Comparison of ENCODE assay signal across 11 mouse cellular contexts in genomic region chr12:105562056-105562820, GRCm38 (mm10). TPM values are rescaled to one million over a fixed set of nuclear protein-coding genes. Genes with fewer than 3 reads are reported as not detected.
DNase-seq lines count a peak whose midpoint lies in the region; ATAC-seq and TF ChIP-seq lines count a peak whose summit lies in the region.
"Had no signal": no experiment of that assay in that cellular context is flagged by ENCODE, and none has a peak within 500 bp of the region (broad histone marks: within the 10 kb centered on the region; RNA-seq: fewer than 3 reads in every experiment).

No protein-coding gene starts in this region.

- H3K36me3 ChIP-seq in forebrain, embryonic 16.5 days (ENCODE audit: control insufficient read depth, insufficient read depth) = no peaks in the 10 kb centered on the region
- no peaks in the 10 kb centered on the region for H3K36me3 ChIP-seq in intestine, embryonic 14.5 days (ENCODE audit: control insufficient read depth, insufficient read depth, low read length)
- no peaks in the 10 kb centered on the region for H3K36me3 ChIP-seq in neural tube, embryonic 15.5 days

- peaks cover 24% of the 10 kb centered on the region for H3K27me3 ChIP-seq in forebrain, embryonic 16.5 days (replicated peaks; ENCODE audit: control insufficient read depth, insufficient read depth, low read length)
- peaks cover 16% of the 10 kb centered on the region; the same call in 1 of the 2 replicates for H3K27me3 ChIP-seq in intestine, embryonic 14.5 days (replicated peaks; ENCODE audit: control insufficient read depth, insufficient read depth, low read length)
- H3K27me3 ChIP-seq in neural tube, embryonic 15.5 days (replicated peaks) = peaks cover 35% of the 10 kb centered on the region

- H3K9me3 ChIP-seq in forebrain, embryonic 16.5 days (ENCODE audit: control insufficient read depth, low read length) = peaks cover 4% of the 10 kb centered on the region; the same call in 1 of the 2 replicates
- no peaks in the 10 kb centered on the region for H3K9me3 ChIP-seq in intestine, embryonic 14.5 days (ENCODE audit: control insufficient read depth, low read length)
- no peaks in the 10 kb centered on the region for H3K9me3 ChIP-seq in neural tube, embryonic 15.5 days (replicated peaks)

- WGBS in forebrain, embryonic 16.5 days = 43% methylated on average over 8 of the region's 8 CpGs
- 32% methylated on average over 8 of the region's 8 CpGs for WGBS in intestine, embryonic 14.5 days
- 39% methylated on average over 8 of the region's 8 CpGs for WGBS in neural tube, embryonic 15.5 days

- peak overlapping the region; percentile 60 for H3K4me2 ChIP-seq in forebrain, embryonic 16.5 days (ENCODE audit: low read length)
- H3K4me2 ChIP-seq in intestine, embryonic 14.5 days (ENCODE audit: low read length) = peak overlapping the region; percentile 61
- peak overlapping the region; percentile 68 for H3K4me2 ChIP-seq in neural tube, embryonic 15.5 days

- H3K27ac ChIP-seq in layer of hippocampus, adult 2 months = no peak overlapping the region
- no peak overlapping the region for H3K27ac ChIP-seq in forebrain, embryonic 16.5 days (ENCODE audit: low read length)
- H3K27ac ChIP-seq in intestine, embryonic 14.5 days (ENCODE audit: low read depth) = no peak overlapping the region
- H3K27ac ChIP-seq in neural tube, embryonic 15.5 days (replicated peaks) = no peak overlapping the region

- no peak for TF ChIP-seq CTCF in layer of hippocampus, adult 2 months (conservative IDR thresholded peaks at IDR 0.05)

- H3K4me1 ChIP-seq in forebrain, embryonic 16.5 days (replicated peaks; ENCODE audit: control insufficient read depth, insufficient read depth, low read length) = peaks cover 18% of the 10 kb centered on the region
- peaks cover 12% of the 10 kb centered on the region for H3K4me1 ChIP-seq in intestine, embryonic 14.5 days (replicated peaks; ENCODE audit: control insufficient read depth, insufficient read depth, low read length)
- peaks cover 27% of the 10 kb centered on the region for H3K4me1 ChIP-seq in neural tube, embryonic 15.5 days

- ATAC-seq in forebrain, embryonic 16.5 days = no peak
- ATAC-seq in intestine, embryonic 14.5 days (replicated peaks; ENCODE audit: low FRiP score, low TSS enrichment, low read depth) = no peak
- no peak for ATAC-seq in neural tube, embryonic 15.5 days (ENCODE audit: low FRiP score)

- peak overlapping the region; percentile 29; the same call in 1 of the 2 replicates for H3K4me3 ChIP-seq in layer of hippocampus, adult 2 months
- H3K4me3 ChIP-seq in forebrain, embryonic 16.5 days (replicated peaks; ENCODE audit: low read length) = no peak overlapping the region; the same call in 1 of the 2 replicates
- H3K4me3 ChIP-seq in intestine, embryonic 14.5 days (ENCODE audit: low read depth, low read length) = no peak overlapping the region
- peak overlapping the region; percentile 36 for H3K4me3 ChIP-seq in neural tube, embryonic 15.5 days (replicated peaks)

- no peak for DNase-seq in layer of hippocampus, adult 2 months (ENCODE audit: low spot score in 2 of 2)
- DNase-seq in layer of hippocampus, adult 11-12 months (ENCODE audit: low spot score) = no peak
- no peak for DNase-seq in intestine, embryonic 14.5 days (ENCODE audit: low spot score)
- no peak for DNase-seq in ovary, postnatal 14 days (ENCODE audit: low spot score)
- no peak for DNase-seq in frontal cortex, postnatal 36 days (ENCODE audit: low spot score in 2 of 2)
- no peak for DNase-seq in embryo, embryonic 9.5 days (ENCODE audit: extremely low spot score)
- DNase-seq: cerebellum, adult 11 months had no signal

- no peak overlapping the region for H3K9ac ChIP-seq in forebrain, embryonic 16.5 days (replicated peaks; ENCODE audit: low read depth, low read length)
- no peak overlapping the region for H3K9ac ChIP-seq in intestine, embryonic 14.5 days (ENCODE audit: low read length)
- 0 out of 2 replicates have a peak overlapping the region, but pooled peaks have one; percentile 39 for H3K9ac ChIP-seq in neural tube, embryonic 15.5 days (replicated peaks)

RNA-seq across cellular contexts. Expression of gene Bdkrb2, which starts 0.8 kb away (rescaled TPM):
- total RNA-seq in layer of hippocampus, adult 2 months (2021) = under 1 TPM; 0.28 to 0.69 TPM
- 0.61 and 0.73 TPM in 2 replicates for polyA plus RNA-seq in forebrain, embryonic 16.5 days (2015; fragmentation: Nextera tagmentation; extraction: Ambion mirVana)
- 1.0 and 1.3 TPM in 2 replicates for polyA plus RNA-seq in intestine, embryonic 14.5 days (2014; fragmentation: Nextera tagmentation; extraction: Ambion mirVana)
- polyA plus RNA-seq in neural tube, embryonic 15.5 days (2015; fragmentation: Nextera tagmentation; extraction: Ambion mirVana) = 2.4 and 3.1 TPM in 2 replicates
- total RNA-seq: MEL had no signal

RNA-seq across cellular contexts. Expression of gene Bdkrb1, which starts 40.6 kb away (rescaled TPM):
- not detected for total RNA-seq in layer of hippocampus, adult 2 months (2021)
- 0.19 TPM in 1 of 2 replicates, not detected in the other for polyA plus RNA-seq in forebrain, embryonic 16.5 days (2015; fragmentation: Nextera tagmentation; extraction: Ambion mirVana)
- 0.44 TPM in 1 of 2 replicates, not detected in the other for polyA plus RNA-seq in intestine, embryonic 14.5 days (2014; fragmentation: Nextera tagmentation; extraction: Ambion mirVana)
- 0.18 TPM in 1 of 2 replicates, not detected in the other for polyA plus RNA-seq in neural tube, embryonic 15.5 days (2015; fragmentation: Nextera tagmentation; extraction: Ambion mirVana)
- total RNA-seq: heart, postnatal 10 days; MEL had no signal

Comparison
In these comparisons a context has a peak if more than half of its experiments do, and no peak if none do; other contexts are left out.
1. H3K4me3 ChIP-seq: peak in layer of hippocampus, adult 2 months (single experiment) and neural tube, embryonic 15.5 days (single experiment); none in forebrain, embryonic 16.5 days (single experiment) and intestine, embryonic 14.5 days (single experiment).
2. Peak in every context shown above with its lines, with median percentiles within 50 percentile points of each other: H3K4me2 ChIP-seq.